Mouse (Mus musculus): ENCODE data around the gene Cux2.

The Cux2 gene

GRCm38 (mm10) chr5:121815867-121816380 is 234.0 kb downstream of the Cux2 start:
- peak in 1 of 2 experiments; percentile 17 for DNase-seq

GRCm38 (mm10) chr5:121815067-121815466 is 234.8 kb downstream of the Cux2 start:
- DNase-seq, result peak in 1 of 2 experiments; percentile 79

DNA sequence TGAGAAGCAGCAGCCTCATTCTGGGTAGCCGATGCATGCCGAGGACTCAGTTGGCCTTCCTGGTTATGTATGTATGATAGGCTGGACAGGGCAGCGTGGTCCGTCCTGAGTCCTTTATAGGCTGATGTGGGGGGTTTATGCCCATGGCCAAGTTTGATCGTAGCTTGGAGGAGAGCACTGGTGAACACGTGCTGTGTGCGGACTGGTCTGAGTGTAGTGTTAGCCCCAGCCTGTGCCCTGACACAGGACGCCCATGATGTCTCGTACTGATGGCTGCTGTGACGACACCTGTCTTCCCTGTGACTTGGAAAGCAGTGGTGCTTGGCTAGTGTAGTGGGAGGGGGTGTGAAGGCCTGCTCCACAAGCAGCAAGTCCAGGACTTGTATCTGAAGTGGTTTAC is 236.2 kb downstream of the Cux2 start:
- no peak for DNase-seq

- DNase-seq, result no peak
Measured at GRCm38 (mm10) chr5:121812526-121813243, 237.2 kb downstream of the Cux2 start.

- DNase-seq, result no peak
Measured at GRCm38 (mm10) chr5:121811485-121811931, 238.4 kb downstream of the Cux2 start.

DNA sequence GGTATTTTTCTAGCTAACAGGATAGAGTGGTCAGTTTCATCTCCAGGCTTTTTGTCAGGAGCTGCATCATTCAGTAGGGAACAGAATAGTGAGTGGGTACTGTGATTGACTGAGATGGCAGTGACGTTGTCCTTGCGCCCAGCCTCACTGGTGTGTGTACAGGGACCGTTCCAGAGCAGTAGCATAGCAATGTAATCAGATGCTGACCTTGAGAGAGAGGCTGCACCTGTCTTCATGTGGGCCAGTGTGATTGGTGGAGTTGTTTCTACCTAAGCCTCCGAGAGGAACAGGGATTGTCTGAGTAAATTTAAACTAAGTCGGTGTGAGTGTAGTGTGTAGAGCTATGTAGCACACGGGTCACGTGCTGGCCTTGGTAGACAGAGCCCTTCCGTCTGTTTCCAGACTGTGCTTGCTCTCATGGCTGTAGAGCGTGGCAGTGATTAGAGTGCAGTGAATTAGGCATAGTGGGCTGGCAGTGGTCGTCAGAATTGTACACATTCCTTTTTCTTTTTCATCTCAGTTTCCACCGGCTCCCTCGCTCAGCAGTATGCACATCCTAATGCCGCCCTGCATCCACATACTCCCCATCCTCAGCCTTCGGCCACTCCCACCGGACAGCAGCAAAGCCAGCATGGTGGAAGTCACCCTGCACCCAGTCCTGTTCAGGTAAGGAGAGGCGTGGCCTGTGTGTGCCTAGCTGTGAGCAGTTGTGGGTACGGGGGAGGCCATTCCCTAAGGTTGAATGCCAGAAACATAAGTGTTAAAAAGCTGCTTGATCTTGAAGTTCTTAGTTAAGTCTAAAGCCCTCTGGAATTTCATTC is 239.4 kb downstream of the Cux2 start:
- DNase-seq, result no peak

DNA sequence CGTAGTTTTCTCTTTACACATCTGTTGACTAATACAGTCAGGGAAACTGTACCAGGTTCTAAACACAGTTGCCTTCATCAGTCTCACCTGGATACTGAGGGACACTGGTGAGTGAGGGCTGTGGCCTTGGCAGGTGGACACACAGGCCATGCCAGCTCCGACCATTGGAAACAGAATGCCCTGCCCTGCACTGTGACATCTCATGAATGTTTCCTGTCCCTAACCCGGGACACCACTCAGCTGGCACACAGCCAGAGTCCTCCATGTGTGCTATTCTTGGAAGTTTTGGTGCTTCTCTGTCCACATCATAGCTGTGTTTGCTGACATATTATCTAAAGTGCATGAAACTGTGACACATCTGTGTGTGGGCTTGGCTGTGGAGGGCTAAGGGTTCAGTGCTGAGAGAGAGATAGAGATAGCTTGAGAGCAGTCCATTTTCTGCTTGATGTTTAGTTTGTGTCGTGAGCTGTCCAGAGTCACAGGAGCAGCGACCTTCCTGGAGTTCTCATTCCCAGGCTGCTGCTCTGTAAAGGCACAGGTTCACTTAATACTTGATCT is 240.2 kb downstream of the Cux2 start:
- peak; percentile 46 to 60 for DNase-seq

- DNase-seq, result no peak
Measured at GRCm38 (mm10) chr5:121808202-121808601, 241.7 kb downstream of the Cux2 start.

GRCm38 (mm10) chr5:121807186-121807585 is 242.7 kb downstream of the Cux2 start:
- DNase-seq, result no peak

All from lung, postnatal 4 days (tissue).